Mouse (Mus musculus) left cerebral cortex, postnatal 10 days (tissue): ENCODE data around the gene Nt5c1a. TPM values are rescaled to one million over a fixed set of nuclear protein-coding genes. Genes with fewer than 3 reads are reported as not detected.
A peak's percentile ranks its signal among the peaks of the same experiment; 100 is the strongest.
"Not testable (repeated sequence)": the region's sequence is repeated elsewhere in the genome, so short reads cannot be mapped to it uniquely, and the experiment has no call there.

Experiments
- DNase-seq, 2 experiments: peaks; one replicate each; pipeline ENCODE4 v3.0.0; 2021 to 2022; ENCODE audit warnings: low spot score in 2 of 2, mixed read lengths in 1 of 2; ENCODE audit errors: extremely low spot score in 1 of 2
- intact Hi-C: fragments of 180-260 bp; cut with DNase I; formaldehyde crosslinking; loops from one replicate; pipeline ENCODE4 v1.15.1; 2025
- total RNA-seq, 2 experiments: library from RNA; stranded (reverse); gene quantifications; 2 replicates each; pipeline ENCODE4 v1.2.3; 2021

Gene Nt5c1a
- 1 to 10 TPM; 8.2 to 8.6 TPM for total RNA-seq

DNA sequence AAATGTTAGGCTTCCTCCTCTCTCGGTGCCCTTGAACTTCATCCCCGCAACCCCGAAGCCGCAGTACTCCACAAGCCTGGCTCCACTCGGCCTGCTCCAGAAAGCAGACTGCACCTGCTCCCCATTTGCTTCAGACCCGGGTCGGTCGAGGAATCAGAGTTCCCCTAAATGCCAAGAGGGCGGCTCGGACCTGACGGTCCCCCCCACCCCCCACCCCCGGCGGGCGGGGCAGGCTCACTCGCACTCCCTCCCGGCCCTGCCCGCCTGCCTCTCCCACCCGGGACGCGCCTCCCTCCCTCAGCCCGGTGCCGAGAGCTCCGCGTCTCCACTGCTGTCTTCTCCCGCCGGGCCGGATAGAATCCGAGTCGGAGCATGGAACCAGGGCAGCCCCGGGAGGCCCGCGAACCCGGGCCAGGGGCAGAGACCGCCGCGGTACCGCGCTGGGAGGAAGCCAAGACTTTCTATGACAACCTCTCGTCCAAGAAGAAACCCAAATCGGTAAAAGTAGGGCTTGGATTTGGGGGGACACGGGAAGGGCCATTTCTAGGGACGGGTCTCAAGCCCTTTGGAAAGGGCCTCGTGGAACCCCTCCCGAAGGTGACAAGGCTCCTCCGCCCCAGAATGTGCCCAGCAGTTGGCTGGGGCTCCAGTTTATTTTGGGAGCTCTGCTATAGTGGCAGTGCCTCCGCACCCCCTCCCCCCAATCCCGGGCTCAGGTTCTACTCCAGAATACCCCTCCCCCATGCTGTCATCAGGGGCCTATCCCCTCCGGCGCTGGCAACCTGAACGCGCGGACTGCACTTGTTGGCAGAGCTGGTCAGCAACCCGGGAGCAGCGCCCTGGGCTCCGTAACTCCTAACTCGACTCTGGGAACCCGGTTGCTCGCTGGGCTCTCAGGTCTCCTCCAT, at the start of gene Nt5c1a:
Gene Nt5c1a, plus strand, starts transcription at position 319 of the 908 bp plus-strand sequence.
- intact Hi-C loops, result loop anchor here (5.0 kb wide), 1 partner anchor 44 kb away; no protein-coding TSS in a partner anchor

DNA sequence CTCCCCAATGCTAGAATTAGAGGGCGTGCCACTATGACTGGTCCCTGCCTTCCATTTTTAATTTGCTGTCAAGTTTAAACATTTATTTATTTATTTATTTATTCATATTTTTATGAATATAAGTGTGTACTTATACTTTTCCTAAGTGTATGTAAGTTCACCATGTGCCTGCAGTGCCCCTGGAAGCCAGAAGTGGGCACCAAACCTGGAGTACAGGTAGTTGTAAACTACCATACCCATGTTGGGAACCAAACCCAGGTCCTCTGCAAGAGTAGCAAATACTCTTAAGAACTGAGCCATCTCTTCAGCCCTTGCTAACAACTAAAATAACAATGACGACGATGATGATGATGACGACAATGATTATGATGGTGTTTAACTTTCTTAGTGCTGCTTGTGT, 49.3 kb upstream of the Nt5c1a start:
- no peak for DNase-seq
- intact Hi-C loops, result no loop called here

More for the DNA sequence above, at the start of gene Nt5c1a:
- peak in 1 of 2 experiments; percentile 72 for DNase-seq

DNA sequence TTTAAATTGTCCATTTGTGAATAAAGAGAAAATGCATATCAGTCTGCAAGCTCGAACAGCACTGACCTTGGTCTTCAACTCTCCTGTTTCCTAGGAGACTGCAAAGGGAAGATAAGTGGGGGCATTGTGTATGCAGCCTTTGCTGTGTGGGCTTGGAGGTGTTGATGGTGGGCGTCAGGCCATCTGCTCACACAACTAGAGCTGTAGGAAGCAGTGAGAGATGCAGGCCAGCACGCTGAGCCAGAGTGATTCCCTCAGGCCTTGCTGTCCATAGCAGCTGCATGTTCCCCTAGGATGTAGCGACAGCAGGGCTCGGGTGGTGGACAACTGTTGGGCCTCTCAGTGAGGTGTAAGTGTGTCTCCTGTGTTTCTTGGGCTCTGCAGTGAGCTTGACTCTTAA, 48.3 kb upstream of the Nt5c1a start:
- peak; percentile 61 to 68 for DNase-seq
- intact Hi-C loops, result no loop called here

DNA sequence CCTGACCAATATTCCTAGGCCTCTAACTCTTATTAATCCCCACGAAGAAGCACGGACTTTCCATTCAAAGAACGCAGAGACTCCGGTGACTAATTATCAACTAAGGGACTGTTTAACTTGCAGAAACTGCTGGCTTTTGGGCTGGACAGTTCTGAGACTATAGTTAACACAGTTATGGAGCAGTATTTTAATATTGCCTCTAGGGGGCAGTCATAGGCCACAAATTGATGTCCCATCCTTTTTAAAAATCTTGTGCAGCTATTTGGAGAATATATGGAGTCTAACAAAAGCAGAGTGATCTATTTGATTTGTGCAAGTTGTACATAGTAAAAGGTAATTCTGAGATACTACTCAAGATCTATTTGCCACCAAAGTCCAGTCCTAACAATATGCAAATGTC, 46.3 kb upstream of the Nt5c1a start:
- DNase-seq, result peak in 1 of 2 experiments; percentile 55
- intact Hi-C loops, result loop anchor here (5.0 kb wide), 2 partner anchors 47 to 97 kb away; partner anchors contain the start of gene Nt5c1a

DNA sequence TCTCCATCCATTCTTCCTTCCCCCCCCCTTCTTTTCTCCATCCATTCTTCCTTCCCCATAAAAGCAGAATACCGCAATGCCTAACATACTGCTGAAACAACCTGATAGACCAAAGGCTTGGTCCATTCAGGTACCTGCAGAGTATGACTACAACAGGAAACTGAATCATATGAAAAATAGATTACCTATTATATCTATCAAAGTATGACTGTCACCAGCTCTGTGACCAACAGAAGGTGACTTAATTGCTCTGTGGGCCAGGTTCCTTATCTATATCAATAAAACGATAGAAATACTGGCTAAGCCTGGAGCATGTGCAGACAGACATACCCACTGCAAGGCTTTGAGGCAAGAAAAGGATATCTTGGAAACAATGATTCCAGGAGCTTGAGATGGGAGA, 45.9 kb upstream of the Nt5c1a start:
- intact Hi-C loops, result loop anchor here (5.0 kb wide), 2 partner anchors 47 to 97 kb away; partner anchors contain the start of gene Nt5c1a
- DNase-seq, result no peak

DNA sequence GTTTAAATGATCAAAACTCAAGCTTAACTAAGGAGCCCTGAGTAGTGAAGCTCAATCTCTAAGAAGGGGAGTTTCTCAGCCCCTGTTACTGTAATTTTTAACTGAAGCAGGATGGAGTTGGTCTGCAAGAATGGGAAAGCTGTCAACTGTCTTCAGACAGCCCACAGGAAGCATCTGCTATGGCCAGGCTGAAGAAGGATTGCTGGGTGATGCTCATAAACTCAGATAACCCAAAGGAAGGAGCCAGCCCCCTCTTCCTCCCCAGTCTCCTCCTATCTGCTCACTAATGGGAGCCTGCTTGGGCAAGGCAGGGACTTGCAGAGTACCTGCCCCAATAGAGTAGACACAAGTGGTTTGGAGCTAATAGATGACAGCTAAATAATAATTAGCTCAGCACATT, 45.5 kb upstream of the Nt5c1a start:
- DNase-seq, result no peak

DNA sequence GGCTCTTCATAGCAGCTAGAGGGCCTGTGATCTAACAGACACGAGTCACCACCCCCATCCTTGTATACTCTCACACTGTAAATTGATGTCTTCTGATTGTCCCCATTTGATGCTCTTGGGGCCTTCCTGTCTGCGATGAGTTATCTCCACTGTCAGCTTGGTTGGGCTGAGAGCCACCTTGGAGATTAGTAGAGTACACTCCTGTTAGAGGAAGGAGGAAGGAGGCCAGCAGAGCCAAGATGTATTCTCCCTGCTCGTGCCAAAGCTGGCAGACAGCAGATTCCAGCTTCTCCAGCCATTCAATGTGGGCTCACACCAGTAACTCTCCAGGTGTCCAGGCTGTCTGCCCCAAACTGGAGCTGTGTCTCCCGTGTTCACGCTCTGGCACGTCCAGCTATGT, 40.7 kb upstream of the Nt5c1a start:
- no peak for DNase-seq
- intact Hi-C loops, result no loop called here

More for the DNA sequence above, 45.5 kb upstream of the Nt5c1a start:
- intact Hi-C loops, result loop anchor here (5.0 kb wide), 2 partner anchors 46 to 96 kb away; partner anchors contain the start of gene Nt5c1a

DNA sequence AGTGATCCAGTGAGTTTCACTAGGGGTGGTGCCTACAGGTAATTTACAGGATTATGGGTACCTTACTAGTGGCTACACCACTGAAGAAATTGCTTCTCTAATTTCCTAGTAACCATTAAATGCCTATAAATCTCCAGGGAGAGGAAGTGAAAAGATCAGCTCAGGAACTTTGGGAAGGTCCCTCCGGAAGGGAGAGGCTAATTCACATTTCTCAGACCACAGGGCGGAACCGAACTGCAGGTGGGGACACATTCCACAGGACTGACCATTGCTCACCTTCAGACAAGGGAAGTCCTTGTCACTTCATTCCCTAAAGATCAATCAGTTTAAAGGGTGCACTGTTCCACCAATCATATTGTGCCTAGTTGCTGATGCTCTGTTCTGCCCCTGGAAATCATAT, 40.1 kb upstream of the Nt5c1a start:
- intact Hi-C loops, DNase-seq: not testable (repeated sequence)

DNA sequence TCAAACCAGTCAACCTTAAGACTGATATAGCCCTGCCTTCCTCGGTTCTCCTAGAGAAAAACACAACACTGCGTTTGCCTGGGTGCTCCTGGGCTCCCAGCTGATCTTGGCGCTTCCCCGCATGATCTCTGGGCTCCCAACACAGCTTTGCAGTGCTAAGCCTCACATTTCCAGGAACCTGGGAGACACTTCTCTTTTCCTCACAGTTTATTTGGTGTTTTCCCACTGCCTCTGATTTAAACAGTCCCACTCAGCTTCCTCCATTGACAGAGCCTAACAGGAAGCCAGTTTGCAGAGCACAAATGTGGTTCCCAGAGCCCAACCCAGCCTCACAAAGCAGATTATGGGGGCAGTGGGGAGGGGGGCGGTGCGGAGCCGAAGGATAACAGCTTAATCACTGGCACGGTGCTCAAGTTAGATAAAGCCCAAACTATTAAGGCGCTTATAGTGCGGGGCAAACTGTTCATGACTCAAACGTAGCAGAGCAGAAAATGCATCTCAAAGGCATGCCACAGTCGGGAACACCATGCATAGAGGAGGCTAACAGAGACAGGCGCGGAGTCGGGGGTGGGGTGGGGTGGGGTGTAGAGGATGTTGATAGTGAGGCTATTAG, 38.9 kb upstream of the Nt5c1a start:
- intact Hi-C loops, result no loop called here
- DNase-seq, result no peak

DNA sequence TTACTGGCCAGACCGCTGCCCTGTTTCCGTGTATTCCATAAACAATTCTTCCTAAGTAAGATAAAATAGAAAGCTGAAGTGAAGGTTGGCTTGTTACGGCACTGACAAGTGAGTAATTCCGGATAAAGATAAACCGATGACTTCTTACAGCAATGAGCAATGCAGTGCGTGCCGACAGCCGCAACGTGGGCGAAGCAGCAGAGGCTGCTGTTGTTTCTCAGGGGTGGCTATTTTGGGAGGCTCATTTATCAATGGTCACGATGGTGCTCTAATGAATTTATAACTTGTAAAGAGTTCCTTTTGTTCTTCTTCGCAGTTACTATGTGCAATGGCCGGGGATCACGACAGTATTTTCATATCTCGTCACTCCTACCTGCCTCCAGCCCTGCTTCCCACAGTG, 37.1 kb upstream of the Nt5c1a start:
- DNase-seq, result no peak
- intact Hi-C loops, result no loop called here

DNA sequence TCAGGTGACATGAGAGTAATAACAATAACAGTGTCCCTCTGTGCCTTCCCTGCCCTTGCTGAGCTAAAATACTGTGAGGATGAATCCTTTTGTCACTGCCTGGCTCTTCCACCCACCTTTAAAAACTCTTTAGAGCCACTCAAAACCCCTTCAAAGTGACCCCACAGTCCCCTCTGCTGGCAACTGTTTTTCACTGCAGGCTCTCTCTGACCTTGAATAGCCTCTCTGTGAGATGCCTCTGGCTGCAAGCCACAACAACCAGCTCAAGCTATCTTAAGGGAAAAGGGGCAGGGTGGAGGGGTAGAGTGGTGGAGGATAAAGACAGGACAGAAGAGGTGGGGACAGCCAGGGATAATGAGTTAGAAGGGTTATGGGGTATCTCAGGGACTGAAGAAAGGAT, 29.5 kb upstream of the Nt5c1a start:
- intact Hi-C loops, result no loop called here
- DNase-seq, result no peak

DNA sequence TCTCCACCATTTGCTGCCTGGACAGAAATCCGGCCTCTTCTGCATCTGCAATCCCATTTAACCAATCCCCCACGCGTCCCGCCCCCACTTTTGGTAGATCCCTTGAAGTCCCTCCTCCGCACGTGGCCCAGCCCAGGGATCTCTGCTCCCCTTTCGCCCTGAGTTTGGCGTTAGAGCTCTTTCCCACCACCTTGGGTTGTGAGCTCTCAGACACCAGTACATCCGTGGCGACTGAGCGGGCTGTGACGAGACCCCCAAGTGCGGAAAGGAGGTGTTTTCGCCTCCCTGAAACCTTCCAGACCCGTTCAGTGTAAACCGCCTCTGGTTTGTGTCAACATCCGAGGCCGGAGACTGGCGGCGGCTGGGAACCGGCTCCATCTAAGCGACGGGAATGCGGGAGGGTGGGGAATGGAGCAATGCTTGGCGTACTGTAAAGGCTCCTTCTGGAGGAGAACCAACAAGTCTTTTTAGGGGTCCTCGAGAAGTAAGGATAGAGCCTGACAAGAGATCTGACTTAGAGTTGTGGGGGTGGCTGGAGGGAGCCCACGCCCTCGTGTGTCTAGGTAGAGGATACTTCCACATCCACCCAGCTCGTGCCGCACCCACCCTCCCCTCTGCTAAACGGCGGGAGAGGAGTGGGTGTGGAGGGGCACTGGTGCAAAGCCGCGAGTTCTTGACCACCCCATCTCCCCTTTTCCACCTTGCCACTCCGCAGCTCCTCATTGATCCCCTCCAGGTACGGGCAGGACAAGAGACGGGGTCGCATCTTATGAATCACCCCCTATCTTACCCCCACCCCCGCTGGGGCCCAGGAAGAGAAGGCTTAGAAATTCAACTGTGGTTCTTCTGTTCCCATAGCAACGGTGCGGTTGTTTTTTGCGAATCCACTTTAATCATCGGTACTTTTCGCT, 18.7 kb upstream of the Nt5c1a start, which contains the start of gene Hpcal4:
Gene Hpcal4, plus strand, starts transcription at position 900 of the 911 bp plus-strand sequence.
- intact Hi-C loops, result no loop called here

DNA sequence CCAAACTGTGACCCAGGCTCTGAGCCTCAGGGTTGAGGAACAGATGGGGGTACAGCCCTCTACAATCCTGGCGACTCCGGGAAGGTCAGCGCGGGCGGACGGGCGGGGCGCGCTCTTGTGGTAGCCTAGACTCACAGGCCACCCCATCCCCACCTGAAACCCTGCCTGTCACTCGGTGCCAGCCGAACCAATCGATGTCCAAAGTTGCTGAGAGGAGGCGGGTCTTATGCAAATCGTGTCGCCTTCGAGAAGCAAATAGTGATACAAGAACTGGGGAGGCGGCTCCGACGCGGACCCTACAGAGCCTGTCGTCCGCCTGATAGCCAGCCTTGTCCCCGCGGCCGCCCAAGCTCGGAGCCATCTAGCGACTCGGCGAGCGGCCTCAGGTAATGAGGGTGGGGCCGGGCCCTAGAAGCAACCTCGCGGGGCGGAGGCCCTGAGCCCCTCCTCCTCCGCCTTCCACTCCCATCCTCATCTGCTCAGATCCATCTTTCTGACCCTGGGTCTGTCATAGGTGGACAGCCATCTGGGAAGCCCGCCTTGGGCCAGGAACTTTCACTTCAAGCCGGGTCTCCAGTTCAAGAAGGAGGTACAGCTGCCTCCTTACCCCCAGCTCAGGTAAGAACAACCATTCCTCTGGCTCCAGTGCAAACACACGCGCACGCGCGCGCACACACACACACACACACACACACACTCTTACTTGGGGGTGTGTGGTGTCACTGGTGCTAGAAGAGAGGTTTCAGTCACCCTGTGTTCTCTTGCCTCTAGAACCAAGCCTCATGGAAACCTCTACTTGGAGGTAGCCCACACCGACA, 17.9 kb upstream of the Nt5c1a start:
- intact Hi-C loops, result no loop called here
- peak; percentile 84 to 85 for DNase-seq

More for the DNA sequence above, 18.7 kb upstream of the Nt5c1a start, which contains the start of gene Hpcal4:
- DNase-seq, result peak; percentile 46 to 80

DNA sequence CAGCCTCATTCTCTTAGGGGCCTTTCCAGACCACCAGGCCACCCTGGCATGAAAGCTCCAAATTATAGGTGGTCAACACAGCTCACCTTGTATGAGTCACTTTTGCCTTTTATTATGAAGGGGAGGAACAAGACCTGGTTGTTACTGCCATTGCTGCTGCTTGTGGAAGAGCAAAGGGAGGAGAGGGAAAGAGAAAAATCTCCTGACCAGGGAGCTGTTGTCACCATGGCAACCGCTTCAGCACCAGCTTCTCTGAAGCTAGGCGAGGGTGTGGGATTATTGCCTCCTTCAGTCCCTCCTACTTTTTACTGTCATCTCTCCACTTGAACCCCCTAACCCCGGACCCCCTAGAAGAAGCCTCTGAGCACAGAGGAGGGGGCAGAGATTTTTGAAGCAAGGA, 16.5 kb upstream of the Nt5c1a start:
- intact Hi-C loops, result no loop called here
- peak; percentile 50 to 57 for DNase-seq

DNA sequence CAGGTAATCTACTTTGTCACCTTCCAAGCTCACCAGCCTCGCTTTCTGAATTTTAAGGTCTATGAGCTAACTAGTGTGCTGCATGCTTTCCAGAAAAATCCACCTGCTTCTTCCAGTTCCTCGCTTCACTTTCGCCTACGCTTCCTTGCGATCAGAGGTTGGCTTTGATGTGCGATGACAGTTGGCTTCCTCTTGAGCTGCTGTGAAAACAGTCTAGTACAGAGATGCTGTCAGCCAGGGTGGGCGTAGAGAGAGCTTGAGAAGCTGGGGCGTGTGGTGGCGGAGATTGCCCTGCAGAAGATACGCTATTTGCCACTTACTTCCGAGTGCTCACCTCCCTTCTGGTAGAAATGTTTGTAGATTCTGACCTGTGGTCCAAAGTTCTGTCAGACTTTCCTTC, 9.0 kb upstream of the Nt5c1a start:
- intact Hi-C loops, result no loop called here
- no peak for DNase-seq

DNA sequence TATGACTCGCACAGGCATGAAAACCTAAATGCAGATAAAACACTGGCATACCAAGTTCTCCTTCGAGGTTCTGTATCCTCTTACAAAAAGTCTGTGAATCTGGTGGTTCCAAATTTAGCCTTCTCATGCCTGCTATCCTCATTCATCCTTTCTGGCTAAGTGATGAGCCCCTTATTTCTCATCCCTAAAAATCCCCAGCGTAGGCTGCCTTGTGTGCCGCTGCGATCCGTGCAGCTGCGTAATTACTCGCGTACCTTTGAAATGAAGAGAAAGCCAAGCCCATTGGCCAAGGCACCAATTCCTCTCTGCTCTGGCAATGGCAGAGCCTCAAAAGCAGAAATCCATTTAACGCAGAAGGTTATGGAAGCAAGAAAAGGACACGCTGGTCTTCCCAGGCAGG, 7.5 kb upstream of the Nt5c1a start:
- DNase-seq, result no peak
- intact Hi-C loops, result no loop called here

DNA sequence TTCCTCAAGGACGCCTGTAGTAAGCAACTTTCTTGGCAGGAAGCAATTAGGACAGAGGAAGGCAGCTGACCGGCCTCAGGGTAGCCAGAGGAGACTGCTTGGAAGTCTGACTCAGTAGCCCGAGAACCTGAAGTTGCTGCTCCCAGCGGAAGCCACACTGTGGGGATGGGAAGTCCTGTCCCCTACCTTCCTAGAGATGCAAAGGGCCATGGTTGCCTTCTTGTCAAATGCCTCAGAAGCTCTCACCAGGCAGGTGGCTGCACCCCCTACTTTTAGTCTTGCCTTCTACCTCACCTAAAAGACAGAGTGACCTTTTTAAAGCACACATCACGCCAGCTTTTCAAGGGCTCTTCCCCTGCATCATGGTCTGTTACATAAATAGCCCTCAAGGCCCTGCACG, 4.6 kb upstream of the Nt5c1a start:
- intact Hi-C loops, result no loop called here
- DNase-seq, result no peak

DNA sequence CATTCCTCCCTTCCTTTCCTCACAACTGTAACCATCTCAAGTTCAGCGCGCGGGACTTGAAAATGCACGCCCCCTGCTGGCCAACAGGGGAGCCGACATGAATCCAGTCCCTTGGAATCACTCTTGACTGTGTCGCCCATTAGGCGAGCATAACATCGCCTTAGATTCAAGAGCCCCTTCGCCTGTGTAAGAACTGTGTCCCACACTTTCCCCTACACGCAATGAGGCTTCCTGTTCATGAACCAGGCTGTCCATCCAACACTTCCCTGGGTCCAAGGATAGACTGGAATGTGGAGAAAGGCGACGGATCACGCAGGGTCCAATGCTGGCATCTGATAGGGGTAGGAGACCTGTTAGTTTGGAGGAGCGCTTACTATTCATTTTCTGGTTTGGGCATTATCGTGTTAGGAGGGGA, 526 bp upstream of the Nt5c1a start:
- intact Hi-C loops, result loop anchor here (5.0 kb wide), 1 partner anchor 43 kb away; no protein-coding TSS in a partner anchor

More for the DNA sequence above, 526 bp upstream of the Nt5c1a start:
- DNase-seq, result peak in 1 of 2 experiments; percentile 75
